Mouse (Mus musculus): ENCODE results near the gene Gm4353.

DNA sequence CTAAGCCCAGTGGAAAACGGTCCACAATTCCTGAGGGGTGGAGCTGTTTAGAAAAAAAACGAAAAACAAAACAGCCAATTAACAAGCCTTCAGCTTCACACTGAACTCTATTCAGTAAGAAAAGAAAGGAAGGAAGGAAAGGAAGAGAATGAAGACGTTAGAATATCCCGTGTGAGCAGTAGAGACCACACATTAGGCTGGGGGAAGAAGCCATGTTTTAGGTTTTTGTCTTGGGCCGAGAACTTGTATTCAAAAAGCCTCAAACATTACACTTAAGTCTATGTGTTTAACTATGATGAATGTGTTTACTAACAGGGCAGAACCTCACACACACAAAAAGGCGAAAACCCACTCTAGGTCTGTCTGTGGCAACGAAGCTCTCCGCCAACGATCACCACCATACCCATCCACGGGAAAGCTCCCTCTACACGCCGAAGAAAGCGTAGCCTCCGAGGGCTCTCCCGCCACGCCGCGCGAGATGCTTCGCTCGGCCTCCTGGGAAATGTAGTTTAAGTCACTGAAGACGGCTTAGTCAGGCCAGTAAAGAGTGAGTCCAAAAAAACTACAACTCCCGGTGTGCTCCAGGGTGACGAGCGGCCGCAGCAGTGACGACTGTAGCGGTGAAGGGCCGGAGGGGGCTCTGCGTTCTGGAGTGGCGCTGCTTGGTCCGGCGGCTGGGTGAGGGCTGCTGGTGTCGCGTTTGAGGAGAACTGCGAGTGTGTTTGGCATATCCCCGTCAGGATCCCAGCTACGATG lies 8.5 kb upstream of the Gm4353 start:
- TF ChIP-seq CTCF (IDR thresholded peaks at IDR 0.05; ENCODE audit: extremely low read depth, insufficient read depth, low read length) = no peak
- peak; percentile 98 for TF ChIP-seq POLR2A (IDR thresholded peaks at IDR 0.05; ENCODE audit: extremely low read depth, insufficient read depth, low read length)

Data from cortical plate, adult 2 months (tissue).